Mouse (Mus musculus): Measurements from ENCODE around the gene Eri3. TPM values are rescaled to one million over a fixed set of nuclear protein-coding genes. Genes with fewer than 3 reads are reported as not detected.

The Eri3 gene
- polyA plus RNA-seq, 1 experiment from 2014 or later, result 135 TPM

DNA sequence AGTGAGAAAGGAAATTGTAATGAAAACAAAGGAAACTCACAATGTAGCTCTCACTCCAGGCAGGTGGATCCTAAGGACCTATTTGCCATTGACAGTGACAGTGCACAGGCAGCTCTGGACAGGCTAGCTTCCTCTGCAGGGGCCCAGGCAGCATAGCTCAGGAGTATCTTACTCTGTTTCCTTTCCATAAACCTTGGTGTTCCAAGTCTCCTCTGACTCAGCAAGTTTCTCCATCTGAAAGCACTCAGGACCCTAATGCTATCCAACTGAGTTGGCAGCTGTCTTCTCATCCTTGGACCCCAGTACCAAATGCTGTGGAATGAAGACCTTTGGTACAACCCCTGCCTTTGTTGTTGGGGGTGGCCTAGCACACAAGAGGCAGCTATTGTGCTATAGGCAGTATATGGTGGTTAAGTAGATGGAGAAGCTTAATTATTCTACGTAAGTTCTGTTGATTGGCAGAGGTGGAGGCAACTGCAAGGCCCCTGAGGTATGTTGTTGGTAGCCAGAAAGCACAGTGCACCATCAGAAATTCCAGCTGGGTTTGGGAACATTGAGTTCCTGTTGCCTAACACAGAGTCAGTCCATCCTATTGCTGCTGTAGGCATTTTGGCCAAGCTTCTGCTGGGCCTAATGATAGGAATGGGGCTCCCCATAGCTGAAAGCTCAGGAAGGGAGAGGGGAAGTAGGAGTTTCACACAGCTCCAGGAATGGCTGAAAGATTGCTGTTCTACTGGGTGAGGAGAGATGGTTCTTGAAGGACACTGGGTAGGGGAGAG is 90.9 kb downstream of the Eri3 start:
- H3K9ac ChIP-seq (ENCODE audit: low read length), result no peak overlapping the region
- ATAC-seq (ENCODE audit: insufficient read depth, low FRiP score, low TSS enrichment) (no peak), DNase-seq (ENCODE audit: low spot score) (no peak)
- H3K4me1 ChIP-seq (ENCODE audit: control insufficient read depth, insufficient read depth, low read length), result peaks cover 15% of the 10 kb centered on the region
- no peaks in the 10 kb centered on the region for H3K9me3 ChIP-seq (ENCODE audit: control insufficient read depth, low read length)
- no peak overlapping the region for H3K4me2 ChIP-seq (ENCODE audit: low read depth)
- 88% methylated on average over 1 of the region's 1 CpGs for WGBS
- no peaks in the 10 kb centered on the region for H3K36me3 ChIP-seq (ENCODE audit: control insufficient read depth, insufficient read depth, low read length)
- no peaks in the 10 kb centered on the region for H3K27me3 ChIP-seq (ENCODE audit: control insufficient read depth, insufficient read depth, low read length)
- H3K27ac ChIP-seq (ENCODE audit: low read depth, low read length), result no peak overlapping the region
- H3K4me3 ChIP-seq (ENCODE audit: low read depth, low read length), result no peak overlapping the region

DNA sequence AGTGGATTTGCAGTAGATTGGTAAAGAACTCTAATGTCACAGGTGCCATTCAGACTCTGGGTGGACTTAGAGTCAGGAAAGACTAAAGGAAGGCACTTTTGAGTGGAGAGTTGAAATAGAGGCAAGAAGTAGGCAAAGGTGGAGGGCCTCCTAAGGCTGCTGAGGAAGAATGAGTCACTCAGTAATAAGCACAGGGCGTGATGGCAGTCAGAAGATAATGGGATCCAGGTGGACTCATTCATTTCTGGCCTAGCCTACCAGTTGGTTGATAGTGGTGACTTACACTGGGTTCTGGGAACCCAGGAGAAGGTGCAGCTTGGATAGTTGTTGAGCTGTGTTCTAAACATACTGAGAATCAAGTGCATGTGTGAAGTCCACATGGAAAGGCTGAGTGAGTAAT is 91.6 kb downstream of the Eri3 start:
- peaks cover 12% of the 10 kb centered on the region for H3K4me1 ChIP-seq (ENCODE audit: control insufficient read depth, insufficient read depth, low read length)
- H3K9me3 ChIP-seq (ENCODE audit: control insufficient read depth, low read length), result no peaks in the 10 kb centered on the region
- ATAC-seq (ENCODE audit: insufficient read depth, low FRiP score, low TSS enrichment) (no peak), DNase-seq (ENCODE audit: low spot score) (no peak)
- H3K27me3 ChIP-seq (ENCODE audit: control insufficient read depth, insufficient read depth, low read length), result no peaks in the 10 kb centered on the region
- no peak overlapping the region for H3K4me2 ChIP-seq (ENCODE audit: low read depth)
- no peaks in the 10 kb centered on the region for H3K36me3 ChIP-seq (ENCODE audit: control insufficient read depth, insufficient read depth, low read length)
- no peak overlapping the region for H3K9ac ChIP-seq (ENCODE audit: low read length)
- WGBS, result 75% methylated on average over 1 of the region's 1 CpGs
- no peak overlapping the region for H3K4me3 ChIP-seq (ENCODE audit: low read depth, low read length)
- no peak overlapping the region for H3K27ac ChIP-seq (ENCODE audit: low read depth, low read length)

GRCm38 (mm10) chr4:117645031-117645435 is 94.9 kb downstream of the Eri3 start:
- DNase-seq (ENCODE audit: low spot score) (peak; percentile 63), ATAC-seq (ENCODE audit: insufficient read depth, low FRiP score, low TSS enrichment) (peak; percentile 67; the same call in 1 of the 2 replicates)
- Histone ChIP-seq H3K4me3 (ENCODE audit: low read depth, low read length) (no peak overlapping the region), H3K9ac (ENCODE audit: low read length) (no peak overlapping the region), H3K36me3 (ENCODE audit: control insufficient read depth, insufficient read depth, low read length) (no peaks in the 10 kb centered on the region), H3K9me3 (ENCODE audit: control insufficient read depth, low read length) (no peaks in the 10 kb centered on the region), H3K4me2 (ENCODE audit: low read depth) (no peak overlapping the region), H3K27ac (ENCODE audit: low read depth, low read length) (peak overlapping the region; percentile 65), H3K27me3 (ENCODE audit: control insufficient read depth, insufficient read depth, low read length) (no peaks in the 10 kb centered on the region), H3K4me1 (ENCODE audit: control insufficient read depth, insufficient read depth, low read length) (peaks cover 15% of the 10 kb centered on the region)
- 41% methylated on average over 22 of the region's 22 CpGs for WGBS

GRCm38 (mm10) chr4:117645859-117646258 is 95.7 kb downstream of the Eri3 start:
- H3K4me2 ChIP-seq (ENCODE audit: low read depth), result no peak overlapping the region
- peak overlapping the region; percentile 65 for H3K27ac ChIP-seq (ENCODE audit: low read depth, low read length)
- H3K27me3 ChIP-seq (ENCODE audit: control insufficient read depth, insufficient read depth, low read length), result no peaks in the 10 kb centered on the region
- ATAC-seq (ENCODE audit: insufficient read depth, low FRiP score, low TSS enrichment) (no peak), DNase-seq (ENCODE audit: low spot score) (no peak)
- H3K4me1 ChIP-seq (ENCODE audit: control insufficient read depth, insufficient read depth, low read length), result peaks cover 15% of the 10 kb centered on the region
- no peak overlapping the region for H3K9ac ChIP-seq (ENCODE audit: low read length)
- no peaks in the 10 kb centered on the region for H3K36me3 ChIP-seq (ENCODE audit: control insufficient read depth, insufficient read depth, low read length)
- WGBS, result 87% methylated on average over 2 of the region's 2 CpGs
- H3K9me3 ChIP-seq (ENCODE audit: control insufficient read depth, low read length), result no peaks in the 10 kb centered on the region
- H3K4me3 ChIP-seq (ENCODE audit: low read depth, low read length), result no peak overlapping the region

DNA sequence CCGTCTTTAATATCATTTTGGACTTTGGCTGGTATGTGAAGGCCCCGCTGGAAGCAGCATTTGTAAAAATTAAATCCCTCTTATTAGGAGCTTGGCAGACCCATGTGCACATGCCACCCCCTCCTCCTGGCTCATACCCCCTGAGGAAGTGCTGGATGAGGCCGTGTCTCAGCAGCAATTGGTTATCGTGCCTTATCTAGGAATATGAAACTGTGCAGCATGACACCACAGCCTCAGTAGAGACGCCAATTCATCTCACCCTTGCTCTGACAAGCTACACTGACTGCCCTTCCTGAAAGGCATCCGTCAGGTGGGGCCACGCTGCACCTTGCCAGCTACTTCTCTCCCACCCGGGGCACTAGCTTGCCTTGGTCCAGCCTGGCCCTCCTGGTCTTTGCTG is 96.3 kb downstream of the Eri3 start:
- ATAC-seq (ENCODE audit: insufficient read depth, low FRiP score, low TSS enrichment) (no peak), DNase-seq (ENCODE audit: low spot score) (no peak)
- H3K9me3 ChIP-seq (ENCODE audit: control insufficient read depth, low read length), result no peaks in the 10 kb centered on the region
- H3K9ac ChIP-seq (ENCODE audit: low read length), result no peak overlapping the region
- no peak overlapping the region for H3K4me2 ChIP-seq (ENCODE audit: low read depth)
- peaks cover 15% of the 10 kb centered on the region for H3K4me1 ChIP-seq (ENCODE audit: control insufficient read depth, insufficient read depth, low read length)
- H3K27ac ChIP-seq (ENCODE audit: low read depth, low read length), result no peak overlapping the region
- H3K27me3 ChIP-seq (ENCODE audit: control insufficient read depth, insufficient read depth, low read length), result no peaks in the 10 kb centered on the region
- no peaks in the 10 kb centered on the region for H3K36me3 ChIP-seq (ENCODE audit: control insufficient read depth, insufficient read depth, low read length)
- WGBS, result 83% methylated on average over 8 of the region's 8 CpGs
- no peak overlapping the region for H3K4me3 ChIP-seq (ENCODE audit: low read depth, low read length)

DNA sequence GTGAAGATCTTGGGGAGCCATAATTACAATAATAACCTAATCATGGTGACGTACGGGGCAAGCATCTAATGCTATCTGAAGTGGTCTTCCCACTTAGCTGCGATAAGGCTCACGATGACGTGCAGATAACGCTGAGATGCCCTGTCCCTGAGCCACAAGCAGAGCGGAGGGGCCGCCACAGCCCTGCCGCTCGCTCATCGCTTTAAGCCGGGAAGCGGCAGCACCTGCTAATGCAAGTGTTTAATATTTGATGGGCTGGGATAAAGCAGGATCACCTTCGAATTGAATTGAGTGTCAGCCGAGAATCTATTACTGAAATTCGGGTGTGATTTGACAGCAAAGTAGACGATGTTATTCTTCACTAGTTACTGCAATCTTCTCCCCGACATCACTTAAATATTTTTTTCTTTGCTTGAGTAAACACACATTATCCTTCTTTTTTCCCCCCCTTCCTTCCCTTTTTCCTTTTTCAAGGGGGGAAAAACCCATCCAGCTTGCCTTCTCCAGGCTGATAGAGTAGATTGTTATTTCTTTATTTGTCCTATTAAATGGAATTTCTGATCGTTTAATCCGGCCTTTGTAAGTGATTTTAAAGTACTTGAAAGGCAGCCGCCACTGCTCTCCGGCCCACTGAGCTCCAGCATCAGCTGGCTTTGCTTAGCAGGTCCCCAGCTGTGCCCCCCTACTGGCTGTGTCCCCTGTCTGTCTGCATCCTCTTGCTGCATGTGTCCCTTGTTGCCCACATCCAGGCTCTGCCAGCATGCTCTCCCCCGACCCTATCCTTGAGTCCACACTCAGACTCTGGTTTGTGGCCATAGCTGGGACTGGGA is 97.0 kb downstream of the Eri3 start:
- no peak overlapping the region for H3K9ac ChIP-seq (ENCODE audit: low read length)
- no peak for ATAC-seq (ENCODE audit: insufficient read depth, low FRiP score, low TSS enrichment)
- no peak for DNase-seq (ENCODE audit: low spot score)
- no peak overlapping the region for H3K4me2 ChIP-seq (ENCODE audit: low read depth)
- H3K4me1 ChIP-seq (ENCODE audit: control insufficient read depth, insufficient read depth, low read length), result peaks cover 18% of the 10 kb centered on the region
- WGBS, result 70% methylated on average over 23 of the region's 23 CpGs
- no peaks in the 10 kb centered on the region for H3K36me3 ChIP-seq (ENCODE audit: control insufficient read depth, insufficient read depth, low read length)
- H3K27ac ChIP-seq (ENCODE audit: low read depth, low read length), result peak overlapping the region; percentile 27; the same call in 1 of the 2 replicates
- no peak overlapping the region for H3K4me3 ChIP-seq (ENCODE audit: low read depth, low read length)
- H3K27me3 ChIP-seq (ENCODE audit: control insufficient read depth, insufficient read depth, low read length), result no peaks in the 10 kb centered on the region
- no peaks in the 10 kb centered on the region for H3K9me3 ChIP-seq (ENCODE audit: control insufficient read depth, low read length)

DNA sequence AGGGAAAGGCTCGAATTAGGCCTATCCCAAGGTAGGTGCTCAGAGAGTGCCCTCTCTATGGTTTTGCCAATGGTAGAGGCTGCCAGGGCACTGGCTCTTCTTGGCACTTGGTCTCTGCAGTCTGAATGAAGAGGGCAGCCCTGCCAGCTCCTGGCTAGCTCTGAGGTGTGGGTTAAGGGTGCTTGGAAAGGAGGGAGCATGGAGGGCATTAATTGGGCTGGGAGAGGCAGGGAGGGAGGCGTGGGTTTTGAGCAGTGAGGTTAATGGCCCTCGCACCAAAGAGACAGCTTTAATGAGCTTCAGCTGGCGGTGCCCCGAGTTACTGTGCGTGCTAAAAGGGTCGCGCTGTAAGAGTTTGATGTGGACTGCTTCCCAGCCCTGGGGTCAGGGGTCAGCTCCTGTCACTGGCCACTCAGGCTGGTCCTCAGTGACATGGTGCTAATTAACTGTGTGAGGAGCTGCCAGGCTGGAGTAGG is 101.5 kb downstream of the Eri3 start:
- Histone ChIP-seq H3K36me3 (ENCODE audit: control insufficient read depth, insufficient read depth, low read length) (no peaks in the 10 kb centered on the region), H3K4me1 (ENCODE audit: control insufficient read depth, insufficient read depth, low read length) (peaks cover 13% of the 10 kb centered on the region), H3K4me2 (ENCODE audit: low read depth) (no peak overlapping the region), H3K4me3 (ENCODE audit: low read depth, low read length) (no peak overlapping the region), H3K9ac (ENCODE audit: low read length) (no peak overlapping the region), H3K27me3 (ENCODE audit: control insufficient read depth, insufficient read depth, low read length) (no peaks in the 10 kb centered on the region), H3K27ac (ENCODE audit: low read depth, low read length) (no peak overlapping the region), H3K9me3 (ENCODE audit: control insufficient read depth, low read length) (no peaks in the 10 kb centered on the region)
- WGBS, result 14% methylated on average over 8 of the region's 8 CpGs
- ATAC-seq (ENCODE audit: insufficient read depth, low FRiP score, low TSS enrichment), result no peak
- DNase-seq (ENCODE audit: low spot score), result no peak

- Histone ChIP-seq H3K9ac (ENCODE audit: low read length) (no peak overlapping the region), H3K4me3 (ENCODE audit: low read depth, low read length) (no peak overlapping the region), H3K4me1 (ENCODE audit: control insufficient read depth, insufficient read depth, low read length) (peaks cover 13% of the 10 kb centered on the region), H3K9me3 (ENCODE audit: control insufficient read depth, low read length) (no peaks in the 10 kb centered on the region), H3K36me3 (ENCODE audit: control insufficient read depth, insufficient read depth, low read length) (no peaks in the 10 kb centered on the region), H3K27me3 (ENCODE audit: control insufficient read depth, insufficient read depth, low read length) (no peaks in the 10 kb centered on the region), H3K27ac (ENCODE audit: low read depth, low read length) (no peak overlapping the region), H3K4me2 (ENCODE audit: low read depth) (no peak overlapping the region)
- WGBS, result 62% methylated on average over 5 of the region's 5 CpGs
- DNase-seq (ENCODE audit: low spot score), result no peak
- no peak for ATAC-seq (ENCODE audit: insufficient read depth, low FRiP score, low TSS enrichment)
These were observed 102.6 kb downstream of the Eri3 start for GRCm38 (mm10) chr4:117652727-117653126.
